In the genomic region with DNA sequence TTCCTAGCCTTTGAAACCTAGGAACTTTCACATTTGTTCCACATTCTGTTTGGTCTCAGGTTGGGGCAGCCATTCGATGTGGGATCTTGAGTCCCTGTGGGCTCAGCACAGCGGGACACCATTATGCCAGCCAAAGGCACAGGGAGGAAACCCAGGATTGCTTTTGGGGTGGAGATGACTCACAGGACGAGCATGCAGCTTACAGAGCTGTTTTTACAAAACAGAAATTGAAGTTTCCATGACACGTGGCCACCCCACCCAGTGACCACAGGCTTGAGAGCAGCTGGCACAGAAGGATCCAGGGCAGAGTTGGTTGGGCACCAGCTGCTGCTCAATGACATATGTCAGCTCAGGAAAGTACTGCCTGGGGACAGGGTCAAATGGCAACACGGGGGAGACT, we compare ENCODE assay signal across 10 mouse cellular contexts.
DNase-seq lines count a peak whose midpoint lies in the region; ATAC-seq and TF ChIP-seq lines count a peak whose summit lies in the region.
"Had no signal": no experiment of that assay in that cellular context is flagged by ENCODE, and none has a peak within 500 bp of the region (broad histone marks: within the 10 kb centered on the region; RNA-seq: fewer than 3 reads in every experiment).

No protein-coding gene starts in this region.

- peak; percentile 57 to 63 for DNase-seq in lung, adult 18-20 months
- no peak for DNase-seq in lung, adult 2 months
- peak; percentile 28 for DNase-seq in adrenal gland, postnatal 10 days
- DNase-seq in gastrocnemius, postnatal 25 days = peak; percentile 73
- DNase-seq in lung, postnatal 25 days (ENCODE audit: low spot score) = peak; percentile 47
- no peak for DNase-seq in cerebellum, adult 9-11 months
- no peak for DNase-seq in cerebellum, adult 8-10 months
- DNase-seq: right cerebral cortex, postnatal 25 days had no signal

- 17% methylated on average over 5 of the region's 5 CpGs for WGBS in lung, adult 2 months

- ATAC-seq in inflammation-experienced regulatory T-cells, adult 6 months = no peak

- H3K4me3 ChIP-seq in lung, adult 2 months (replicated peaks; ENCODE audit: extremely low read depth, low read depth, low read length) = no peak overlapping the region
- H3K4me3 ChIP-seq: heart, embryonic 13.5 days had no signal

- H3K4me1 ChIP-seq in lung, adult 2 months (ENCODE audit: control insufficient read depth, insufficient read depth, low read length) = 0 out of 2 replicates have a peak, but pooled peaks cover 3% of the 10 kb centered on the region

- TF ChIP-seq POLR2A in lung, adult 2 months (IDR thresholded peaks at IDR 0.05; ENCODE audit: borderline replicate concordance, extremely low read depth, low read depth, low read length) = no peak

- TF ChIP-seq CTCF in lung, adult 2 months (IDR thresholded peaks at IDR 0.05; ENCODE audit: insufficient read depth, low read length) = no peak

Comparison
In these comparisons a context has a peak if more than half of its experiments do, and no peak if none do; other contexts are left out.
1. DNase-seq: peak in lung, adult 18-20 months (2 of 2), adrenal gland, postnatal 10 days (single experiment), gastrocnemius, postnatal 25 days (single experiment) and lung, postnatal 25 days (single experiment); none in lung, adult 2 months (single experiment), cerebellum, adult 9-11 months (single experiment) and cerebellum, adult 8-10 months (single experiment).